Mouse (Mus musculus) neural tube, embryonic 15.5 days (tissue): ENCODE measurements around the gene Supt5. TPM values are rescaled to one million over a fixed set of nuclear protein-coding genes. Genes with fewer than 3 reads are reported as not detected.
A peak's percentile ranks its signal among the peaks of the same experiment; 100 is the strongest.

Experiments used
- ATAC-seq: fragments of 200-750 bp; cut with Nextera tagmentation; 2 replicates; pipeline ENCODE4 v1.8.0; 2017; ENCODE audit warnings: mild to moderate bottlenecking, moderate TSS enrichment, moderate library complexity; ENCODE audit not compliant: low FRiP score
- H3K27ac ChIP-seq: fragments of 300-500 bp; sonication (generic); replicated peaks from 2 replicates; pipeline ENCODE4 v1.5.1; 2015; ENCODE audit warnings: mild to moderate bottlenecking, inconsistent platforms
- H3K27me3 ChIP-seq: fragments of 300-500 bp; sonication (generic); replicated peaks from 2 replicates; pipeline ENCODE4 v1.6.1; 2015; ENCODE audit warnings: inconsistent platforms
- H3K36me3 ChIP-seq: fragments of 300-500 bp; sonication (generic); 2 replicates; pipeline ENCODE4 v1.6.1; 2015; ENCODE audit warnings: inconsistent platforms
- H3K4me1 ChIP-seq: fragments of 300-500 bp; sonication (generic); 2 replicates; pipeline ENCODE4 v1.6.1; 2015; ENCODE audit warnings: inconsistent platforms
- H3K4me2 ChIP-seq: fragments of 300-500 bp; sonication (generic); 2 replicates; pipeline ENCODE4 v1.6.1; 2015; ENCODE audit warnings: inconsistent platforms, mild to moderate bottlenecking, moderate library complexity
- H3K4me3 ChIP-seq: fragments of 300-500 bp; sonication (generic); replicated peaks from 2 replicates; pipeline ENCODE4 v1.5.1; 2015; ENCODE audit warnings: mild to moderate bottlenecking, inconsistent platforms
- H3K9ac ChIP-seq: fragments of 300-500 bp; sonication (generic); replicated peaks from 2 replicates; pipeline ENCODE4 v1.6.1; 2015; ENCODE audit warnings: mild to moderate bottlenecking, inconsistent platforms
- H3K9me3 ChIP-seq: fragments of 300-500 bp; sonication (generic); replicated peaks from 2 replicates; pipeline ENCODE4 v1.6.1; 2016; ENCODE audit warnings: inconsistent platforms
- WGBS: fragments of 180-500 bp; shearing (Covaris S2); methylation state at CpG from one replicate; pipeline ENCODE4 v1.1.7; 2015; ENCODE audit warnings: mixed read lengths; 5-methylcytosine and 5-hydroxymethylcytosine counted together
- polyA plus RNA-seq: library from polyadenylated mRNA; unstranded; fragments of >200 nt; fragmentation: Nextera tagmentation; extraction: Ambion mirVana; gene quantifications from 2 replicates; pipeline ENCODE4 v1.2.1, GENCODE M21; 2015

The Supt5 gene
- polyA plus RNA-seq, 1 experiment from 2014 or later, result 92.8 TPM

DNA sequence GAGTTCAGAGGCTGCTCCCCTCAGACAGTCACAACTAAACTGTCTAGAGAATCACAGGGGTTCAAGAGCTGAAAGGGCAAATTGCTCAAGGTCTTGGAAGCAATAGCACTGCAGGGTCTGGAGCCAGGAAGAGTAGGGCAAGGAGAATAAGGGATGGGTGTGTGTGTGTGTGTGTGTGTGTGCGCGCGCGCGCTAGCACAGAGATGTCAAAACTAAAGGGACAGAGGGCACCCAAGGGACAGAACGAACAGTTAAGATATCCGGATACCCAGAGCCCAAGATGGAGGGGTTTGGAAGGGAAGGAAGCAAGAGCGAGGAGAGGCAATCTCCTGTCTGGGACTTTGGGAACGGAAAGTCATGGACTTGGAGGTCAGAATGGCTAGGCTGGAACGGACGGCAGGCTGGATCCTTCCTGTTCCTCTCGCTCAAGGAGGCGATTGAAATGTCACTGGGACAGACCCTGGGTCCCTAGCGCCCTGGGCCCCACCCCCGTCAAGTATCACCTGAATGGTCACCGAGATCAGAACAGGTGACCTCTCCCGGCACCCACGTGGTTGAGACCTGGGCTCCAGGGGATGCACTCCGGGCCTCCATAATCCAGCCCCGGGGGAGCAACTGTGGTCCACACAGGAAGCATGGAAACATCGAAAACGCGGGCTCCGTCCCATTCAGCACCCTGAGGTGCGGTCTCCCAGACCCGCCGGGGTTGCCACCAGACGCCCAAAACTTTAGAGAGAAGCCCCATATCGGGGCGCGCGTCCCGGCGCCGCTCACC lies 27.2 kb downstream of the Supt5 start:
- Histone ChIP-seq H3K36me3 (peaks cover 58% of the 10 kb centered on the region), H3K9ac (peak overlapping the region; percentile 88), H3K4me3 (peak overlapping the region; percentile 65), H3K9me3 (no peaks in the 10 kb centered on the region), H3K27ac (peak overlapping the region; percentile 73), H3K27me3 (no peaks in the 10 kb centered on the region), H3K4me1 (peaks cover 25% of the 10 kb centered on the region), H3K4me2 (peak overlapping the region; percentile 91)
- ATAC-seq, result peak; percentile 67
- 6% methylated on average over 35 of the region's 35 CpGs for WGBS

DNA sequence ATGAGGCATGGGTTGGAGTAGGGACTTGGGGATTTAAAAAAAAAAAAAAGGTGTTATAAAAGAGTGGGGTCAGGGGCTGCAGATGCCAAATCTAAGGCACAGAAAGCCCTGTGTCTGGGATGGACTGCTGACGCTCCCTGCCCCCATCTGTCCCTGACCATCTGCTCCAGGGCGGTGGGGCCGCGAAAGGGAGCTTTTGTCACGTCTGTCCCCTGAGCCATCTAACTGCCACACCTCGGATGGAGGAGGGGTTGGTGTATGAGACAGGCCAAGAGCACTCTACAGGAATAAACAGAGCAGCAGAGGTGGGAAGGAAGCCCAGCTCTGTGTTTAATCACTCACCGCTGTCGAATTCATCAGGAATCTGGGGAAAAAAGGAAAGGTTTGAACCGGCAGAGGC lies 28.8 kb downstream of the Supt5 start:
- ATAC-seq, result no peak
- WGBS, result 35% methylated on average over 9 of the region's 9 CpGs
- H3K4me1 ChIP-seq, result peaks cover 25% of the 10 kb centered on the region
- no peak overlapping the region for H3K4me2 ChIP-seq
- H3K4me3 ChIP-seq, result no peak overlapping the region
- no peaks in the 10 kb centered on the region for H3K27me3 ChIP-seq
- H3K9me3 ChIP-seq, result no peaks in the 10 kb centered on the region
- no peak overlapping the region for H3K27ac ChIP-seq
- no peak overlapping the region for H3K9ac ChIP-seq
- peaks cover 58% of the 10 kb centered on the region for H3K36me3 ChIP-seq

DNA sequence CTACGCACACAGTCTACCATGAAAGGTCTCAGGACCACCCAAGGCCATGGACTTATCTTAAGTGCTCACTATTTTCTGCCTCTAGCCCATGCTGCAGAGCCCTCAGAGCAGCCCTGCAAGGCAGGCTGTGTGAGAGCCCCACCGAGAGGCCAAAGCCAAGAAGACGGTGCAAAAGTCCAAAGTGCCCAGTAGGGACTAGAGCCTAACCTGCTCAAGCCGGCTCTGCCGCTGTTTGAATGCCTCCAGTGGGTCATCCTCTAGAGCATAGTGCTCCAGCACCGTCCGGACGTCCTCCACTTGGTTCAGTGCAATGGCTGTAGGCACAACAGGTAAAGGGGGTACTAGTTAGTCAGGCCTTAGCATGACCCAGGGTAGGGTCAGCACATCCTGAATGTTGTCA lies 32.3 kb downstream of the Supt5 start:
- Histone ChIP-seq H3K4me1 (peaks cover 35% of the 10 kb centered on the region), H3K36me3 (peaks cover 56% of the 10 kb centered on the region), H3K27me3 (no peaks in the 10 kb centered on the region), H3K4me3 (no peak overlapping the region), H3K4me2 (no peak overlapping the region), H3K9me3 (no peaks in the 10 kb centered on the region), H3K27ac (no peak overlapping the region), H3K9ac (no peak overlapping the region)
- ATAC-seq, result no peak
- WGBS, result 88% methylated on average over 8 of the region's 8 CpGs

DNA sequence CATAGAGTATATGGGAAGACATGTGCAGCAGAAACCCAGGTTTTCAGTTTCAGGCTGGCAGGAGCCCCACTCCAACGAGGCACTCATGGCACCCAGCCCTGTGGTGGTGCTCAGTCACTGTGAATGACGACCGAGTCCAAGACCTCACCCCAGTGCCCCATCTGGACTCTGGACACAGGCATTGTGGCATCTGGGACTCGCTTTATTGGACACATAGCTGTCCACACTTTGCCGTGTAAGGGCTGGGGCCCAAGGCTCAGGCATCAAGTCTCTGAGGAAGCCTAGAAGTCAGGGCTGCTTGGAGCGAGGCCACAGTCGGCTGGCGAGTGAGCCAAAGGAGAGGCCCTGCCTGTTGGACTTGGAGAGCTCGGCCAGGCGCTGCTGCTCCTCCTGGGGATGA lies 32.9 kb downstream of the Supt5 start:
- Histone ChIP-seq H3K4me3 (no peak overlapping the region), H3K27ac (no peak overlapping the region), H3K4me2 (no peak overlapping the region), H3K36me3 (peaks cover 56% of the 10 kb centered on the region), H3K4me1 (peaks cover 34% of the 10 kb centered on the region), H3K9me3 (no peaks in the 10 kb centered on the region), H3K9ac (no peak overlapping the region), H3K27me3 (no peaks in the 10 kb centered on the region)
- ATAC-seq, result no peak
- 86% methylated on average over 10 of the region's 10 CpGs for WGBS

DNA sequence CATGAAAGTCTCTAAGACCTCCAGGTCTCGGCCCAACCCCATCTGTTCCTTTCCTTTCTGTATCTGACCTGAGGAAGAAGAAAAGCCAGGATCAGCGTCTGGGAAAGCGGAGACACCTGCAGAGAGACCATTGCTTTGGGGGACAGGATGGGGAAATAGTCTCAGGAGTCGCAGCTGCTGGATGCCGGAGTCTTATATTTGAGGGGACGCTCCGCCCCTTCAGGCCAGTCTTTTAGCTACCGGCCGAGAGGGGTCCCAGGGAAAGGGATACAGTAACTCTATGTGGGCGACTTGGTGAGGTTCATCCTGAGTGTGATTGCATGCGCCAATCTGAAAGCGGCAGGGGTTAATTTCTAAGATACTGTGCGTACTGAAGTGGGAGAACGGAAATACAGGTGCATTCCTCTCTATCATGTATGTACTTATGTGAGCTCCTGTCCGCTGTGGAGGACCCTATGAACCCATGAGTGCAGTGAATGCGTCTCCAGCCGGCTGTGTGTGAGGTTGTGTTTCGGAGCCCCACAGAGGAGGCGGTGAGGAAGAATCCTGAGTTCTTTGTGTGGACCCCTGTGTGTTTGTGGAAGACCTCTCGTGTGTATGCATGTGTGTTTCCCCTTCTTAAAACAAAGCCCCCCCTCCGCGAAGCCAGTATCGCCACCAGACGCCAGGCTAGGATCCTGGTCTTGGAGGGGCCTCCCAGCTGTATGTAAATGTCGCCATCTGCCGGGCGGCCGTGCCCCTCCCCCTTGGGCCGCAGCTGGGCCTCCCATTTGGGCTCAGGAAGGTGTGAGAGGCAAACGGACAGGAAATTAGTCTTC lies 36.7 kb downstream of the Supt5 start, which contains the start of gene Dll3:
Gene Dll3 (minus strand): TSS at position 623 of the 818 bp plus-strand sequence.
- ATAC-seq, result peak; percentile 69
- peak within 1 kb of the TSS; percentile 66 for H3K27ac ChIP-seq
- H3K4me3 ChIP-seq, result peak within 1 kb of the TSS; percentile 44
- peak within 1 kb of the TSS; percentile 43 for H3K9ac ChIP-seq
- H3K4me1 ChIP-seq, result peaks cover 40% of the 10 kb centered on the region
- no peaks in the 10 kb centered on the region for H3K9me3 ChIP-seq
- peaks cover 5% of the 10 kb centered on the region; the same call in 1 of the 2 replicates for H3K27me3 ChIP-seq
- WGBS, result under 1% methylated on average over 30 of the region's 30 CpGs
- H3K4me2 ChIP-seq, result peak within 1 kb of the TSS; percentile 73
- H3K36me3 ChIP-seq, result peaks cover 22% of the 10 kb centered on the region

DNA sequence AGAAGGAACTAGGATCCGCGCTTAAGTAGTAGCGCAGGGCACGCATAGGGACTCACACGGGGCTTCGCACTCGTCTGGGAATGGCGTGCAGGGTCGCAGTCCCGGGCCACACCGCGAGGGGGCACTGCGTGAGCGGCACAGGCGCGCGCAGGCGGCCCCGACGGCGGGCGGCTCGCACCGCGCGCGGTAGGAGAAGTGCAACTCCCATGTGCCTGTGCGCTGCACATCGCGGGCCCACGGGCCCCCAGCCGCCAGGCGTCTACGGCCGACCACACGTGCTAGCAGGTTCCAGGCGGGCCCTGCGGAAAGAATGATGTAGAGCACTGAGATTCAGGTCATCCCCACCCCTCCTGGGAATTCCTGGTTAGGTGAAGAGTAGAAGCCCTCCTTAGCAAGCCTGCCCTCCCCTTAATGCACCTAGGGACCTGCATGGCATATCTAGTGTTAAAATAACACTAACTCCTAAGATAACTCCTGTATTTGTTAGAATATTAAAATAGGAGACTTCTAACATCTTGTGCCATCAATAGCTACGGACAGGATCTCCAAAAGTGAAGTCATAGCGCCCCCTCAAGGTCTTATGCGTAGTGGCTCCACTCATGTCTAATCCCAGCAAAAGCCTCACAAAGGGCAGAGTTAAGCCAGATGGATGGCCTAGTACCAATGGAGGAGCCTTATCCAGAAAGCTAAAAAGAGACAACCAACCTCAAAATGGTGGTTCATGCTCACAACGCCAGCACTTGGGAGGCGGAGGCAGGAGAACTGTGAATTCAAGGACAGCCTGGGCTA lies 39.5 kb downstream of the Supt5 start:
- Histone ChIP-seq H3K4me2 (peak overlapping the region; percentile 54), H3K27ac (no peak overlapping the region), H3K4me1 (peaks cover 47% of the 10 kb centered on the region), H3K36me3 (no peaks in the 10 kb centered on the region), H3K27me3 (peaks cover 5% of the 10 kb centered on the region; the same call in 1 of the 2 replicates), H3K4me3 (peak overlapping the region; percentile 20), H3K9ac (no peak overlapping the region), H3K9me3 (no peaks in the 10 kb centered on the region)
- WGBS, result 11% methylated on average over 43 of the region's 43 CpGs
- no peak for ATAC-seq

DNA sequence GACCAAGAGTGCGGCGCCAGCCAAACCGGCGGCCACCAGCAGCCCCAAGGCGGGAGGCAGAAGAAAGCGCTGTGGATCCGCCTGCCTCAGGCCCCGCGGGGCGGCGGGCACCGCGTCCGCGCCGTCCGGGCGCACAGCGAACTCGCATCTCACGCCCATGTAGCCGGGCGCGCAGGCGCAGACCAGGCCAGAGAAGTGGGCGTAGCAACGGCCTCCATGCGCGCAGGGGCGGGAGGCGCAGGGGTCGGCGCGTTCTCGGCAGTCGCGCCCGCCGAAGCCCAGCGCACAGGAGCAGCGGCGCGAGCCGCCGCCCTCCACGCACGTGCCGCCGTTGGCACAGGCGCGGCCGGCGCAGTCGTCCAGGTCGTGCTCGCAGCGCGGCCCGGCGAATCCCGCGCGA lies 44.1 kb downstream of the Supt5 start:
- peaks cover 31% of the 10 kb centered on the region for H3K27me3 ChIP-seq

DNA sequence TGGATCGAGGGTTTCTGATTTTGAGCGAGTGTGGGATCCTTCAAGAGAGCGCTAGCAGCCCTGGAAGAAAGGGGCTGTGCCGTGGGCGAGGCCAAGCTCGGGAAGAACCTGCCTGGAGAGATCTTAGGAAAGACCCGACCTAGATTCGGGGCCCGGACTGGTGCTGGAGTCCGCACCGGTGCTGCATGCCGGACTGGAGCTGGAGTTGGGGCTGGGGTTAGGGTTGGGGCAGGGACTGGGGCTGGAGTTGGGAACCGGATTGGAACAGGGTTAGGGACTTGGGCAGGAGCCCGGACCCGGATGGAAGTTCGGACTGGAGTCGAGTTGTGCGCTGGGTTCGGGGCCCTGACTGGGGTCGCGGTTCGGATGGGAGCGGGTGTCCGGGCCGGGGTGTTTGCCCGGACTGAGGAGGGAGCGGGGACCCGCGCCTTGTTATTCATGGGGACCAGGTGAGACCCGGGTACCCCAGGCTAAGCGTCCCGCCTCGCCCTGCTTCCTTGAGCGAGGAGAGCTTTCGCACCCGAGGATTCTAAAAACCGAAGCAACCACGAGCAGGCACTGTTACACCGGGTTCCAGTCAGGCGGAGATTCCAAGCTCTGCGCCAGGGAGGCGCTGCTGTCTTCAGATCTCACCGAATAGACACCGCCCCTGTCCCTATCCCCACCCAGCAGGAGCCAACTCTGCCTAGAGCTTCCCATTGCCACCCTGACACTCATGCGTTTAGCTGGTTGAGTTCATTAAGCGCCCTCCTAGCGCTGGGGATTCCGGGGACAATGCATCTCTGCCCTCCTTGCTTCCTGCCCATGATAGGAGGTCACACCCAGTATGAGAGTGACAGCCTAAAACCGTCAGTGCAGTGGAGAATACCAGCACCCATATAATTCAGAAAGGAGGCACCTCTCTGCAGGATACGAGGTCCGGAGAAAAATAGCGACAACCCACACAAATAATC lies 47.6 kb downstream of the Supt5 start, which contains the start of gene Selenov:
Gene Selenov (minus strand): TSS at position 549 of the 953 bp plus-strand sequence.
- no peaks in the 10 kb centered on the region for H3K36me3 ChIP-seq
- WGBS, result 1% methylated on average over 52 of the region's 52 CpGs

More for the DNA sequence above, 44.1 kb downstream of the Supt5 start:
- ATAC-seq, result peak; percentile 80
- H3K4me1 ChIP-seq, result peaks cover 36% of the 10 kb centered on the region
- H3K4me2 ChIP-seq, result peak overlapping the region; percentile 70
- no peaks in the 10 kb centered on the region for H3K9me3 ChIP-seq
- H3K36me3 ChIP-seq, result no peaks in the 10 kb centered on the region
- peak overlapping the region; percentile 51 for H3K4me3 ChIP-seq
- 4% methylated on average over 55 of the region's 63 CpGs for WGBS
- no peak overlapping the region for H3K27ac ChIP-seq
- H3K9ac ChIP-seq, result peak overlapping the region; percentile 53

DNA sequence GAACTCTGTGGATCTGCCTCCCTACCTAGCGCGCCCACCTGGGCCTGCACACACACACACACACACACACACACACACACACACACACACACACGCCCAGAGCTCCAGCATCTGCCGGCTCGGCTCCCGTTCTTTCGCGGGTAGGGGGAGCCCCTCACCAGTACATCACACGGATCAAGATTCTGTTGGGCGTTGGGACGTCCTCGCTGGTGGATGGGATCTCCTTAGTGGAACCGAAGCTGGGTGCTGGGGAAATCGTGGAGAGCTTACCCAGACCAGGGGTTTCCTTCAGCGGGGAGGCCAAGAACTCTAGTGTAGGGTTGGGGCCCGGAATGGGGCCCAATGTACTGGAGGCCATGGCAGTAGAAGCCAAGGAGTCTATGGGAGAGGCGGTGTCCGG lies 48.4 kb downstream of the Supt5 start:
- Histone ChIP-seq H3K4me3 (peak overlapping the region; percentile 32), H3K27ac (no peak overlapping the region), H3K27me3 (peaks cover 36% of the 10 kb centered on the region), H3K4me1 (peaks cover 26% of the 10 kb centered on the region), H3K4me2 (peak overlapping the region; percentile 59), H3K9ac (0 out of 2 replicates have a peak overlapping the region, but pooled peaks have one; percentile 34), H3K9me3 (no peaks in the 10 kb centered on the region), H3K36me3 (no peaks in the 10 kb centered on the region)
- ATAC-seq, result 0 out of 2 replicates have a peak, but pooled peaks have one; percentile 16
- WGBS, result under 1% methylated on average over 18 of the region's 18 CpGs

More for the DNA sequence above, 47.6 kb downstream of the Supt5 start, which contains the start of gene Selenov:
- Histone ChIP-seq H3K4me1 (peaks cover 26% of the 10 kb centered on the region), H3K9me3 (no peaks in the 10 kb centered on the region), H3K27ac (no peak within 1 kb of the TSS), H3K9ac (peak within 1 kb of the TSS; percentile 34), H3K4me3 (peak within 1 kb of the TSS; percentile 32), H3K4me2 (peak within 1 kb of the TSS; percentile 59), H3K27me3 (peaks cover 36% of the 10 kb centered on the region)
- no peak; the same call in 1 of the 2 replicates for ATAC-seq

DNA sequence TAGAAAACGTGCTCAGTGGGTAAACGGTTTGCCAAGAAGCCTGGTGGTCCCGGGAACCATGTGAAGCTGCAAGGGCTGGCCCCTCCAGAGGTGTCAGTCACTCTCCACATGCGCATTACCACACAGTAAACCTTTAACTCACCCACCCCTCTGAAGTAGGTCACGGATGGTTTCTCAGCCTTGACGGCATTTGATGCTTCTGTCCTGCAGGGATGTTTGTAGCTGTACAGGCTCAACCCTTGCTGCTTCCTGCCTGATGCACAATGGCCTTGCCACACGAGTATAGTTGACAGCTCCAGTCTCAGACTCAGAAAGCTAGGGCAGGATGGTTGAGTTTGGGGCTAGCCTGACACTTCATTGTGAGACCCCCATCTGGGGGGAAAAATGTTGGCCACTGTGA lies 57.9 kb downstream of the Supt5 start:
- H3K36me3 ChIP-seq, result no peaks in the 10 kb centered on the region
- H3K4me3 ChIP-seq, result no peak overlapping the region
- no peaks in the 10 kb centered on the region for H3K9me3 ChIP-seq
- H3K4me2 ChIP-seq, result no peak overlapping the region
- no peak for ATAC-seq
- no peak overlapping the region for H3K27ac ChIP-seq
- WGBS, result 84% methylated on average over 7 of the region's 7 CpGs
- H3K27me3 ChIP-seq, result no peaks in the 10 kb centered on the region
- peaks cover 16% of the 10 kb centered on the region for H3K4me1 ChIP-seq
- H3K9ac ChIP-seq, result no peak overlapping the region
